Mouse (Mus musculus) brain, embryonic 14.5 days (tissue): ENCODE results near the gene Thap3. TPM values are rescaled to one million over a fixed set of nuclear protein-coding genes. Genes with fewer than 3 reads are reported as not detected.

Experiments used
- DNase-seq: peaks from one replicate; pipeline ENCODE4 v3.0.0-alpha.2; 2011; ENCODE audit warnings: low read depth
- CTCF ChIP-seq: fragments of 200-500 bp; IDR thresholded peaks from 2 replicates; pipeline ENCODE4 v1.5.1; 2012; ENCODE audit warnings: inconsistent platforms, mild to moderate bottlenecking, moderate library complexity, borderline replicate concordance; ENCODE audit not compliant: insufficient read depth, insufficient read length; ENCODE audit errors: extremely low read depth
- POLR2A ChIP-seq: fragments of 200-500 bp; IDR thresholded peaks from 2 replicates; pipeline ENCODE4 v1.6.1; 2012; ENCODE audit warnings: mild to moderate bottlenecking, inconsistent platforms, borderline replicate concordance; ENCODE audit not compliant: poor library complexity, insufficient read depth, insufficient read length, severe bottlenecking; ENCODE audit errors: extremely low read depth
- polyA plus RNA-seq: library from polyadenylated mRNA; depleted of rRNA; stranded (reverse); fragments of >200 nt; gene quantifications from 2 replicates; pipeline ENCODE4 v1.2.3, GENCODE M21; 2012

Gene Thap3
- polyA plus RNA-seq, 1 experiment: 37.9 TPM

GRCm38 (mm10) chr4:152021568-152022097, 32.8 kb upstream of the Thap3 start:
- no peak for DNase-seq
- TF ChIP-seq CTCF: no peak
- no peak for TF ChIP-seq POLR2A

GRCm38 (mm10) chr4:152020024-152020423, 31.2 kb upstream of the Thap3 start:
- no peak for DNase-seq
- TF ChIP-seq POLR2A (no peak), CTCF (no peak)

- TF ChIP-seq POLR2A: no peak
- TF ChIP-seq CTCF: no peak
- DNase-seq: no peak
These were observed 30.3 kb upstream of the Thap3 start for GRCm38 (mm10) chr4:152019073-152019472.

GRCm38 (mm10) chr4:152013036-152013813, 24.4 kb upstream of the Thap3 start:
- no peak for TF ChIP-seq POLR2A
- TF ChIP-seq CTCF: no peak
- no peak for DNase-seq

- no peak for TF ChIP-seq POLR2A
- no peak for TF ChIP-seq CTCF
- DNase-seq: no peak
These were observed 23.3 kb upstream of the Thap3 start for GRCm38 (mm10) chr4:152012109-152012508.

- no peak for TF ChIP-seq CTCF
- no peak for TF ChIP-seq POLR2A
- no peak for DNase-seq
These were observed 22.5 kb upstream of the Thap3 start for GRCm38 (mm10) chr4:152011171-152011760.

- DNase-seq: no peak
- TF ChIP-seq POLR2A (no peak), CTCF (no peak)
These were observed 21.9 kb upstream of the Thap3 start for GRCm38 (mm10) chr4:152010707-152011134.

- no peak for TF ChIP-seq POLR2A
- no peak for TF ChIP-seq CTCF
- peak; percentile 45 for DNase-seq
These were observed 21.4 kb upstream of the Thap3 start for GRCm38 (mm10) chr4:152010091-152010706.

- peak; percentile 84 for DNase-seq
- TF ChIP-seq POLR2A: no peak
- TF ChIP-seq CTCF: no peak
These were observed 20.6 kb upstream of the Thap3 start for GRCm38 (mm10) chr4:152009076-152010051.

GRCm38 (mm10) chr4:152008622-152009075, 19.9 kb upstream of the Thap3 start, which contains the start of gene Klhl21:
Gene Klhl21 (plus strand): TSS chr4:152008803.
- DNase-seq: peak; percentile 94
- TF ChIP-seq POLR2A: peak; percentile 48; the same call in 1 of the 2 replicates
- TF ChIP-seq CTCF: no peak
